Mouse (Mus musculus) right cerebral cortex, adult 18-20 months (tissue): Measurements from ENCODE around the gene Satb2.

Experiments
- DNase-seq: peaks from one replicate; pipeline ENCODE4 v3.0.0; 2022; ENCODE audit warnings: mixed read lengths

The Satb2 gene

GRCm38 (mm10) chr1:56978151-56978700 lies at the start of gene Satb2:
Gene Satb2, minus strand, starts transcription at chr1:56978650.
- DNase-seq: no peak

DNA sequence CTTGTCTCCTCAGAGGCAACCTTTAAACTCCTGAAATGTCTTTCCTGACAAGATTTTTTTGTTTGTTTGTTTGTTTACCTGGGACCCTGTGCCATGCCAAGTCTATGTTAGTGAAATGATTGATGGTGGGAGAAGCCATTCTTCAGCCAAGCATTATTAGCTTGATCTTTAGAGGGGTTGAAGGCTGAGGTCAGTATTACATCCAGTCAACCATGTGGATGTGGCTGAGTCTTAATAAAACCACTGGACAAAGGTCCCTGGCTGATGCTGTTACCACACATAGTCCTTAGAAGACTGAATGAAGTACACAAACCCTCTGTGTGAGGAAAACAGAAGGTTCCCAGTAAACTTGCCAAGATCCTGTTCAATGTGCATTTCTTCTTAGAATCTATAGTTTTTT lies 40.5 kb upstream of the Satb2 start:
- no peak for DNase-seq

DNA sequence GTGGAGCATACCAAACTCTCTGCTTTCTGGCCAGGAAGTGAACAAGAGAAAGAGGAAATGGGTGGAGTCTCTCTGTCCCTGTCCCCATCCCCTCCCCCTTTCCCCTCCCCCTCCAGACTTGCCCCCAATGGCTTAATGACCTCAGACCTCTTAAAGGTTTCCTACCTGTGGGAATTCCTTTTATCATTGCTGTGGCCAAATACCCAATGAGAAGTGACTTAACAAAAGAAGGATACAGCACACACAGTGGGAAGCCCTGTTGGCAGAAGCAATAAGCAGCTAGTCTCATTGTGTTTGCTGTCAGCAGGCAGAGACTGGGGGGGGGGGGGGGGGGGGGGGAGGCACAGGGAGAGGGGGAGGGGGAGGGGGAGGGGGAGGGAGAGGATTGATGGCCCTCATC lies 35.4 kb upstream of the Satb2 start:
- no peak for DNase-seq

- no peak for DNase-seq
These were observed 30.7 kb upstream of the Satb2 start for GRCm38 (mm10) chr1:57009171-57009570.

GRCm38 (mm10) chr1:56995041-56995440 lies 16.6 kb upstream of the Satb2 start:
- no peak for DNase-seq

GRCm38 (mm10) chr1:56992310-56992709 lies 13.9 kb upstream of the Satb2 start:
- DNase-seq: no peak

DNA sequence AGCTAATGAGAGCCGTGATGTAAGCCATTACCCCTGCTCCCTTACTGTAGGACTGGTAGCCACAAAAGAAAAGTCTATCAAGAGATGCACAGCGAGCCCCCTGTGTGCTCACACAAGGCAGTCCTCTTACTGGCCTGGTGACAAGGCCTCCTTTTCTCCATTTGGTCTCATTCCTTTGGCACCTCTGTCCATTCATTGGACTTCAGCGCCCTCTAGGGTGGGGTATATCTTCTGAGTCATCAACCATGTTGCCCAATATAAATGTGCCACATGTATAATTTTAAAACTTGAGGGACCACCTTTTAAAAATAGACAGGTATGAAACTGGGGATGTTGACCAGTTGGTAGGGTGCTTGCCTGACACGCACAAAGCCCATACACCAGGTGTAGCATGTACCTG lies 13.2 kb upstream of the Satb2 start:
- DNase-seq: no peak

DNA sequence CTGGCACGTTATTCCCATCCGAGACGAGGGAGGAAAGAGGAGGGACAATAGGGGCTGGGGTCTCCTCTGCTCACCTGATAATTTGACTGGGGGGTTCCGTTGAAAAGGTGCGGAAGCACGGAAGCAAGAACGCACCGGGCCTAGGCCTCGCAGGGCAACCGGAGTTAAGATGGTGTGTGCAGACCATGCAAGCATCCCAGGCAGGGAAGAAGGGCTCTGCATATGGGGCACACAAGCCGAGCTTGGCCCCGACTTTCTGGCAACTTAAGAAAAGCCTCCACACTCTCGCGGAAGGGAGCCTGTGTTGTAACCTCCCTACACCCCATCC lies 6.0 kb upstream of the Satb2 start:
- DNase-seq: no peak

- DNase-seq: no peak
These were observed 5.5 kb upstream of the Satb2 start for GRCm38 (mm10) chr1:56983771-56984482.

DNA sequence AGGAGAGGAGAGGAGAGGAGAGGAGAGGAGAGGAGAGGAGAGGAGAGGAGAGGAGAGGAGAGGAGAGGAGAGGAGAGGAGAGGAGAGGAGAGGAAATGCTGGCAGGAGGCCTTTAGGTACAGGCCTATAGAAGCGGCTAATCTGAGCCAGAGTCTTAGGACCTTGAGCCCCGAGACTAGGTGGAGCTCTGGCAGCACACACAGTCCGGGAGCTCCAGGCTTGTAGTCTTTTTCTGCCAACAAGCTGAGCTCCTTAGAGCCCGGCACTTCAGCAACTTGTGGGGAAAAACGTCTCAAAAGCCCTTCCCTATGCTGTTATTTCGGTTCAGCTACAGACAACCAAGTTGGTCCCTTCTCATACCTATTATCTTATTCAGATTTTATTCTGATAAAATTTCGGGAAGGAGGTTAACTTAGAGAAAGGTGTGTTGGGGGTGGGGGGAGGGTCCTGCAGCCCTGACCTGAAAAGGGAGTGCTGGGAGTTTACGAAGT lies 4.7 kb upstream of the Satb2 start:
- no peak for DNase-seq

- no peak for DNase-seq
These were observed 4.2 kb upstream of the Satb2 start for GRCm38 (mm10) chr1:56982631-56983030.

GRCm38 (mm10) chr1:56981947-56982555 lies 3.6 kb upstream of the Satb2 start:
- no peak for DNase-seq

GRCm38 (mm10) chr1:56981508-56981907 lies 3.1 kb upstream of the Satb2 start:
- DNase-seq: no peak

DNA sequence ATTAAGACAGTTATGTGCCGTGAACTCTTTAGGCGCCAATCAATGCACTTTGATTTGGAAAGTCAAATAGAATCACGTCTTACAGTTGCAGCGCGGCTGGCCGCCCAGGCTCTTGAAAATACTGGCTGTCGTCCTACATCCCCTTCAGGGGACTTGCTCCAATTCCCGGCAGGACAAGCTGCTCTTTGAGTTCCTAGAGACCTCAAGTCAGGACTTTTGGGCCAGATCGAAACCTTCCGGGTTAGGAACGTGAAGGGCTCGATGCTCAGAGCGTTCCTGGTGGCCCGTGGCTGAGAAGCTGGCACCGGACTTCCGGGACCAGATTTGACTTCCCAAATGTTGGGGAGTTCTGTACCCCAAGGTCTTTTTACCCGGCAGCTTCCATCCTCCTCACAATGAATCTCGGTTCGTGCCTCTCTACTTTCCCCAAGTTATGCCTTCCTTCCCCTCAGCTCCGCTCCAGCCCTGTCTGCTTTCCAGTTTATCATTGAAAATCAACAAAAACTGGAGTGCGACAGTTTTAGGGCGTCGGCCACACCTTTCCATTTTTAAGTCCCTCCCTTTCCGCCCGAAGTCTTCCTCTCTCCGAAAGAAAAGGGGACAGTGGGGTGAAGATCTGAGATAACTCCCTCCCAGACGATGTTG lies 2.3 kb upstream of the Satb2 start:
- no peak for DNase-seq

GRCm38 (mm10) chr1:56979531-56980395 lies 1.3 kb upstream of the Satb2 start:
- DNase-seq: no peak

DNA sequence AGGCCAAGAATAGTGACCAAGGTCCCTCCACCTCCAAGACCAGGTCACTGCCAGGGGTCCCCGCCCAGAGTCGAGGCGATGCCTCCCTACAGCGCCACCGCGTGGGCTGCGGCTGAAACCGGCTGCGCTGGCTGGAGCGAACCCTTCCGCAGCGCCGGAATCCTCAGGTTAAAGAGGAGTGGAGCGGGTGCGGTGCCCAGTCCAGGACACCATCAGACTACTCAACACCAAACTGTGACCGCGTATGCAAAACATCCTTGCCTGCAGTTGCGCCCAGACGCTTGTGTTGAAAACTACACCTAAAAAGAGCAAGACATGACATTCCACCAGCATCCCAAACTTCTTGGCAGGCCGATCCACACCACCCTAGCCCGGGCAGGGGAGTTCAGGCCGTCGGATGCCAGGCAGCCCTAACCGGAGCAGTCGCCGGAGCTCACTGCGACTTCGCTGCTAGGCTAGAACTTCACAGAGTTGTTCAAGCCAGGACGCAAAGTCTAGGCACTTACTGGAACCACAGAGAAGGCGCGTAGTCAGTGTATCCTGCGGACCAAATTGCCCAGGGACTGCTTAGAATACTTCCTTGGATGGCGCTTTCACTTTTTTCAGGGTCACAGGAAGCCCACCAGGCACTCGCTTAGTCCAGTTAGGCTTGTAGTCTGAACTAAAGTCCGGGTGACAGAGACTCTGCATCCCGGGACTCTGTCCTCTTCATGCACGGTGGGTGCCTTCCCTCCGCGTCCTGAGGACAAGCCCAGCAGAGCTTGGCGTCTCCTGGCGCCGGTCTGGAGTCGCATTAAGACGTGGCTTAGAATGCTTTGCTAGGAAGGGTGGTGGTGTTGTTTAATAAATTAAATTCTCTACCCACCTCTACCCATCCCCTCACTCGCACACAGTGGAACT lies 999 bp downstream of the Satb2 start:
- DNase-seq: no peak

GRCm38 (mm10) chr1:56976825-56977104 lies 1.7 kb downstream of the Satb2 start:
- no peak for DNase-seq

- no peak for DNase-seq
These were observed 2.2 kb downstream of the Satb2 start for GRCm38 (mm10) chr1:56976044-56976824.

DNA sequence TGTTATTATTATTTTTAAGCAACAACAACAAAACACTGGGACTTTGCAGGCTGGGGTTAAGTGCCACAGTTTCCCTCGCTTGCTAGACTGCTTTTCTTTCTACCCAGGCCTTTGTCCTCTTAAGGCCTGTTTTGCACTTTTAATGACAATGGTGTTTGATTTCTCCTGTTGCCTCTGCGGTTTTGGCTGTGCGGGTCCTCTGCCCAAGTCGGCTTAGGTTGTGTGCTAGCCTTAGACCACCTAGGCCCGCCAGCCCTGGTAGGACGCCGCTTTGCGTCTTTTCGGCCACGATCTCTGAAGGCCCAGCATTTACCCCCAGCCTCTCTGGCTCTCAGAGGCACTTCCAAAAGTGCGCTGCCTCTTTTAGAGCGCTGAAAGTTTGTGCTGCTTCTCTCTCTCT lies 2.9 kb downstream of the Satb2 start:
- no peak for DNase-seq

DNA sequence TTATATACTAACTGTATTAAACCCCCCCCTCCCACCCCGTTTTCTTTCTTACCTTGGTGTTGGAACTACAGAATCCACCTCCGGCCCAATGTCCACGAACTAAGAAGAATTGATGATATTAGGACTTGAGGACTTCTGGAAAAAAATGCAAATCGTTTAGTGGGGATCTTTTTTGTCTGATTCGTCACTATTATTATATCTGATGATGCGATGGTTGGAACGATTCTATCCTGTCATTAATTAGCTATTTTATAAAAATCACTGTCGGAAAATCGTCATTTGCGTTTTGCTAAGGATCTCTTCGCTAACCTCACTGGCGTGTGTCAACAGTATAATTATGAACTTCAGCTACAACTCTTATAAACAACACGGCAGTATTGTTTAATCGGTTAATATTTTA lies 4.3 kb downstream of the Satb2 start:
- DNase-seq: no peak

DNA sequence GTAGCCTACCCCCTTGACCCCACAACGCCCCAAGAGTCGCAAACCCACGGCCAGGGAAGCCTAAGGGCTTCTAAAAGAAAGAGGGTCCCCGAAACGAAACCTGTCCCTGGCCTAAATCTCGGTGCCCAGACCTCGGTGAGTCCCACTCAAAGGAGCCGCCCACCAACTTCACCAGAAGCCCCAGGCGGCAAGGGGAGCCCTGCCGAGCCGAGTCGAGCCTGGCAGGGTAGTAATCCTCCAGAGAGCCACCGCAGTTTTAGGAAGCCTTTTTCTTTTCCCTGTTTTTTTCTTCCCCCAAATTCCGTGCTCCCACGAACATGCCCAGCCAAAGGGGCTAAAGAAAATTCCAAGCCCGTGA lies 4.9 kb downstream of the Satb2 start:
- no peak for DNase-seq
